Mouse (Mus musculus) liver, adult 2 months (tissue): Measurements from ENCODE around the gene Uri1.

Experiments used
- CTCF ChIP-seq: fragments of 200-500 bp; IDR thresholded peaks from 2 replicates; pipeline ENCODE4 v1.5.1; 2011; ENCODE audit warnings: low read depth, low read length, control low read depth
- POLR2A ChIP-seq: fragments of 200-500 bp; IDR thresholded peaks from 2 replicates; pipeline ENCODE4 v1.6.1; 2011; ENCODE audit warnings: low read length, control low read depth; ENCODE audit not compliant: insufficient read depth; ENCODE audit errors: extremely low read depth

DNA sequence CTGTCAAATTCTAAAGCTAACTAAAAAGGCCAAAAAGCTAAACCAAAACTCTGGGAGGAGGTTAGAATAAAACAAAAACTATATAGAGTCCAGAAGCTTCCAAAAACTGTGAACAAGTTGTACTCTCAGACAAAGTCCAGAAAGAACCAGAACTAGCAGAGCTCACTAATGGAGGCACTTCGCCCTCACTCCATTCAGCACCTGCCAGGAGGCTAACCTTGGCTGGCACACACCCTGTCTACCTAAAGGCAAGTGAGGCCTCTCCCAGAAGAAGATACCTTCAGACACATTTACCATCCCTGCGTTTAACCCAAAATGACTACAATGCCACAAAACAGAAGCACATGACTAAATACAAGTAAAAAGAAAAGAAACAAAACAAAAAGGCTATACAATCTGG lies 20.9 kb downstream of the Uri1 start:
- TF ChIP-seq CTCF (no peak), POLR2A (no peak)
